Comparison of ENCODE assay signal across 8 mouse cellular contexts in the genomic region with DNA sequence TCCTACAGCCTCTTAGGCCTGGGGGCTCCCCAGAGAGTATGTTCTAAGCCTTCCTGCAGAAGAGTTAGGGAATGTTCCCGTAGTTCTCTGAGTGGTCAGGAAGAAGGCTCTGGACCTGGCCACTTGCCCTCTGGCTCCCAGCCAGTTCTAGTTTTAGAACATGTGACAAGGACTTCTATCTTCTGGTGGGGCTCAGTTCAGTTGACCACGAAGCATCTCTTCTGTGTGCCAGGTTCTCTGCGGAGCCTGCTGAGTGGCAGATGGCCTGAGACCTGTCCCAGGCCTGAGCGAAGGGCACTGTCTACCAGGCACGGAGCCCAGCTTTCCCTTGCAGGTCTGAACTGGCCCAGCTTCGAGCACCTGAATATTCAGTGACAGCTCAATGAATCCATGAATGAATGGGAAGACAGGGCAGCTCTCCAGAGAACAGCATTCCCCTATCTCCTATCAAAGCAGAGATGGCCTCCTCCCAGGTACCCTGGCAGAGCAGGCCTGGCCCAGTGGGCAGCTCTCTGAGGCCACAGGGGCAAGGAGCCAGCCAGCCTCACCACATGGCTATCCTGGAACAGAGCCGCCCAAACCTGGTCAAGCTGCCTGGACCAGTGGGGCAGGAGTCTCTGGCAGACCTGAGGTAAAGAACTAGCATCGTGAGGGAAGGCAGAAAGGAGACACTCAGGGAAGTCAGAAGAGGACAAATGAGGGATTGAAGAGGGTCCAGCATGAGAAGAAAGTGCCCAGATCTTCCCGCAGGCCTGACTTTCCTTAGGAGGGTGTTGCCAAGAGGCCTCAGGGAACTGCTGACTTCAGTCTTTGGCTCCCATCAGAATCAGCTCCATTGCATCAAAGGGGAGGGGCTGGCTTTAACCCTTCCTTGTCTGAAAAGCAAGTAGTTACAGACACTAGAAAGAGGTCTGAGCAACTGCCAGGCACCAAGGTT.
DNase-seq lines count a peak whose midpoint lies in the region; ATAC-seq and TF ChIP-seq lines count a peak whose summit lies in the region.
"Had no signal": no experiment of that assay in that cellular context is flagged by ENCODE, and none has a peak within 500 bp of the region (broad histone marks: within the 10 kb centered on the region; RNA-seq: fewer than 3 reads in every experiment).

No protein-coding gene starts in this region.

- no peaks in the 10 kb centered on the region for H3K9me3 ChIP-seq in hindbrain, embryonic 15.5 days
- no peaks in the 10 kb centered on the region for H3K9me3 ChIP-seq in lung, embryonic 15.5 days

- H3K4me3 ChIP-seq in gastrocnemius, adult 2 months: peak overlapping the region; percentile 21
- H3K4me3 ChIP-seq in hindbrain, embryonic 15.5 days: no peak overlapping the region
- no peak overlapping the region for H3K4me3 ChIP-seq in lung, embryonic 15.5 days

- no peak for TF ChIP-seq CTCF in Patski (IDR thresholded peaks at IDR 0.05)
- TF ChIP-seq CTCF in gastrocnemius, adult 2 months (IDR thresholded peaks at IDR 0.05): peak; percentile 3; the same call in 1 of the 2 replicates

- no peak overlapping the region for H3K4me2 ChIP-seq in hindbrain, embryonic 15.5 days
- peak overlapping the region; percentile 12; the same call in 1 of the 2 replicates for H3K4me2 ChIP-seq in lung, embryonic 15.5 days

- CTCF ChIA-PET in Patski (lab: Charles Lee): interaction anchor here (1.1 to 1.9 kb wide), 5 partner anchors 190 to 558 kb away, joined by 3 to 6 read pairs (median 3); no protein-coding TSS in a partner anchor

- H3K27ac ChIP-seq in gastrocnemius, adult 2 months: peak overlapping the region; percentile 75
- no peak overlapping the region; the same call in 1 of the 2 replicates for H3K27ac ChIP-seq in hindbrain, embryonic 15.5 days (replicated peaks)
- peak overlapping the region; percentile 94 for H3K27ac ChIP-seq in lung, embryonic 15.5 days
- H3K27ac ChIP-seq: macrophage had no signal

- ATAC-seq in Patski: peak; percentile 45
- peak; percentile 76 for ATAC-seq in hindbrain, embryonic 15.5 days (ENCODE audit: low FRiP score, low read depth)
- ATAC-seq in lung, embryonic 15.5 days (ENCODE audit: borderline replicate concordance, extremely low read depth, low FRiP score, low TSS enrichment): peak; percentile 44; the same call in 1 of the 2 replicates

- H3K9ac ChIP-seq in hindbrain, embryonic 15.5 days: no peak overlapping the region
- no peak overlapping the region for H3K9ac ChIP-seq in lung, embryonic 15.5 days

- POLR2A ChIA-PET in Patski (lab: Charles Lee): no interaction called here

- peak; percentile 33 for DNase-seq in Patski (ENCODE audit: low read depth, low spot score)
- DNase-seq in adrenal gland, postnatal 25 days: peak; percentile 73
- peak; percentile 91 for DNase-seq in gastrocnemius, adult 2 months
- no peak for DNase-seq in frontal cortex, postnatal 25 days (ENCODE audit: low spot score in 2 of 2)
- DNase-seq in thymus, postnatal 14 days: no peak

- H3K4me1 ChIP-seq in hindbrain, embryonic 15.5 days (replicated peaks): peaks cover 8% of the 10 kb centered on the region
- peaks cover 61% of the 10 kb centered on the region for H3K4me1 ChIP-seq in lung, embryonic 15.5 days

- intact Hi-C loops in gastrocnemius, adult 2 months (cut with DNase I): no loop called here

- no peaks in the 10 kb centered on the region for H3K36me3 ChIP-seq in hindbrain, embryonic 15.5 days
- peaks cover 19% of the 10 kb centered on the region; the same call in 1 of the 2 replicates for H3K36me3 ChIP-seq in lung, embryonic 15.5 days

- WGBS in hindbrain, embryonic 15.5 days: 57% methylated on average over 9 of the region's 9 CpGs
- 27% methylated on average over 9 of the region's 9 CpGs for WGBS in lung, embryonic 15.5 days

- H3K27me3 ChIP-seq in Patski: no peaks in the 10 kb centered on the region
- no peaks in the 10 kb centered on the region for H3K27me3 ChIP-seq in hindbrain, embryonic 15.5 days
- no peaks in the 10 kb centered on the region for H3K27me3 ChIP-seq in lung, embryonic 15.5 days

- in situ Hi-C loops in Patski (cut with MboI; ENCODE audit: low pct_unique_long_range_greater_than_20kb): no loop called here

Comparison
In these comparisons a context has a peak if more than half of its experiments do, and no peak if none do; other contexts are left out.
1. DNase-seq: peak in Patski (single experiment), adrenal gland, postnatal 25 days (single experiment) and gastrocnemius, adult 2 months (single experiment); none in frontal cortex, postnatal 25 days (0 of 2) and thymus, postnatal 14 days (single experiment).
2. Peak in every context shown above with its lines, with median percentiles within 50 percentile points of each other: ATAC-seq.